Mouse (Mus musculus): ENCODE results near the gene Phactr1. TPM values are rescaled to one million over a fixed set of nuclear protein-coding genes. Genes with fewer than 3 reads are reported as not detected.

The Phactr1 gene
- total and polyA plus RNA-seq, 3 experiments: not detected

DNA sequence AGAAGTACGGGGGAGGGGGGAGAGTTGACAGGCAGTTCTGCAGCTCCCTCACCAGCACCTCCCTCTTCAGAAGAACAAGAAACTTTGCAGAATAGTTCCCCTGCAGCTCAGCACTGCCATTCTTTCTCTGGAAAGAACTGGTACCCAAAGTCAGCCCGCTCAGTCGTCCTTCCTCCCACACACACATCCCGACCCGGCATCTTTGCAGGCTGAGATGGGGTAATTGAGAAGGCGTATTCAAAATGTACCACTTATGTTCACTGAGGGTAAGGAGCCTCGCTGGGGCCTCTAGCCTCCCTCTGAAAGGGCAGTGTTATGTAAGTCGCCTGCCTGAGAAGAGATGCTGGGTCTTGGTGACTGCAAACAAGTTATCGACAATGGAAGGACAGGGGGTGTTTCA, 123.9 kb downstream of the Phactr1 start:
- H3K9me3 ChIP-seq (replicated peaks; ENCODE audit: insufficient read depth, low read length): no peaks in the 10 kb centered on the region
- no peaks in the 10 kb centered on the region for H3K27me3 ChIP-seq (ENCODE audit: control insufficient read depth in 1 of 2, insufficient read depth in 2 of 2, low read length in 2 of 2)
- no peaks in the 10 kb centered on the region for H3K36me3 ChIP-seq (ENCODE audit: control insufficient read depth in 1 of 2, insufficient read depth in 2 of 2, low read length in 2 of 2)
- H3K27ac ChIP-seq (ENCODE audit: control insufficient read depth, low read depth, low read length): no peak overlapping the region
- H3K9ac ChIP-seq (ENCODE audit: control insufficient read depth, low read depth, low read length, poor library complexity, severe bottlenecking): no peak overlapping the region
- TF ChIP-seq E2F4 (IDR thresholded peaks at IDR 0.05; ENCODE audit: borderline replicate concordance, low read depth, low read length): no peak
- no peak for TF ChIP-seq BHLHE40 (IDR thresholded peaks at IDR 0.05; ENCODE audit: borderline replicate concordance, low read depth, low read length)
- TF ChIP-seq USF1 (IDR thresholded peaks at IDR 0.05; ENCODE audit: low read depth, low read length): no peak
- TF ChIP-seq RAD21 (IDR thresholded peaks at IDR 0.05; ENCODE audit: low read depth, low read length): no peak
- no peak for TF ChIP-seq TCF12 (IDR thresholded peaks at IDR 0.05; ENCODE audit: low read depth, low read length)
- TF ChIP-seq MXI1 (IDR thresholded peaks at IDR 0.05; ENCODE audit: low read depth, low read length): no peak
- no peak for TF ChIP-seq MAX (IDR thresholded peaks at IDR 0.05; ENCODE audit: low read length)
- no peak for TF ChIP-seq ZNF384 (IDR thresholded peaks at IDR 0.05; ENCODE audit: low read depth, low read length)
- no peak for TF ChIP-seq CHD1 (IDR thresholded peaks at IDR 0.05; ENCODE audit: low read depth, low read length)
- no peak for TF ChIP-seq UBTF (IDR thresholded peaks at IDR 0.05; ENCODE audit: borderline replicate concordance, insufficient read depth, low read depth, low read length)
- TF ChIP-seq JUND (IDR thresholded peaks at IDR 0.05; ENCODE audit: low read depth, low read length): no peak
- TF ChIP-seq ZC3H11A (IDR thresholded peaks at IDR 0.05; ENCODE audit: low read depth, low read length): no peak
- no peak for TF ChIP-seq NELFE (IDR thresholded peaks at IDR 0.05; ENCODE audit: low read depth, low read length)
- no peak for TF ChIP-seq MYC (IDR thresholded peaks at IDR 0.05; ENCODE audit: low read depth, low read length)
- TF ChIP-seq CHD2 (IDR thresholded peaks at IDR 0.05; ENCODE audit: low read length): no peak
- TF ChIP-seq USF2 (IDR thresholded peaks at IDR 0.05; ENCODE audit: borderline replicate concordance in 1 of 2, insufficient read depth in 1 of 2, low read depth in 1 of 2, low read length in 2 of 2): no peak
- DNase-seq (ENCODE audit: low read depth, low spot score): no peak
- no peaks in the 10 kb centered on the region for H3K79me2 ChIP-seq (ENCODE audit: control insufficient read depth, insufficient read depth, low read length, poor library complexity)
- no peak overlapping the region for H3K4me3 ChIP-seq (ENCODE audit: control insufficient read depth in 1 of 2, insufficient read depth in 1 of 2, low read depth in 2 of 2, low read length in 2 of 2)
- no peaks in the 10 kb centered on the region for H3K4me1 ChIP-seq (ENCODE audit: control insufficient read depth in 1 of 2, insufficient read depth in 2 of 2, low read length in 2 of 2)

DNA sequence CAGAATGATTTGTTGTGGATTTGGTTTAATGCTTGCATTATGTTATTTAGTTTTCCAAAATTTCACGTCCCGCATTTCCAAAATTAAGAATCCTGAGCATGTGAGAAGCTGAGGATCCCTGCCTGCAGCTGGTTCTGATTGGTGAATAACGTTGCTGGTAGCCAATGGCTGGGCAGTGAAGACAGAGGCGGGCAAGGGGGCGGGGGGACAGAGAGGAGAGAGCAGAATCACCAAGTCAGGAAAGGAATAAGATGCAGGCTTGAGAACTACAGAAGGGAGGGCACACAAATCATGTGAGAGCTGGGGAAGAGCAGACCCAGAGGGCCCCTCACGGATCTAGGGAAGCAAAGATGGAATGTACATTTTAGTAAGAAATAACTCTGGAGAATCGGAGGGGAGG, 132.3 kb downstream of the Phactr1 start:
- Histone ChIP-seq H3K4me1 (ENCODE audit: control insufficient read depth in 1 of 2, insufficient read depth in 2 of 2, low read length in 2 of 2) (no peaks in the 10 kb centered on the region), H3K27ac (ENCODE audit: control insufficient read depth, low read depth, low read length) (no peak overlapping the region), H3K4me3 (ENCODE audit: control insufficient read depth in 1 of 2, insufficient read depth in 1 of 2, low read depth in 2 of 2, low read length in 2 of 2) (no peak overlapping the region), H3K9ac (ENCODE audit: control insufficient read depth, low read depth, low read length, poor library complexity, severe bottlenecking) (no peak overlapping the region), H3K9me3 (replicated peaks; ENCODE audit: insufficient read depth, low read length) (no peaks in the 10 kb centered on the region), H3K36me3 (ENCODE audit: control insufficient read depth in 1 of 2, insufficient read depth in 2 of 2, low read length in 2 of 2) (no peaks in the 10 kb centered on the region), H3K79me2 (ENCODE audit: control insufficient read depth, insufficient read depth, low read length, poor library complexity) (no peaks in the 10 kb centered on the region), H3K27me3 (ENCODE audit: control insufficient read depth in 1 of 2, insufficient read depth in 2 of 2, low read length in 2 of 2) (no peaks in the 10 kb centered on the region)
- TF ChIP-seq E2F4 (IDR thresholded peaks at IDR 0.05; ENCODE audit: borderline replicate concordance, low read depth, low read length) (no peak), EP300 (IDR thresholded peaks at IDR 0.05; ENCODE audit: low read depth in 1 of 2, low read length in 2 of 2) (no peak), NELFE (IDR thresholded peaks at IDR 0.05; ENCODE audit: low read depth, low read length) (no peak), HCFC1 (IDR thresholded peaks at IDR 0.05; ENCODE audit: low read depth, low read length) (no peak), USF2 (IDR thresholded peaks at IDR 0.05; ENCODE audit: borderline replicate concordance in 1 of 2, insufficient read depth in 1 of 2, low read depth in 1 of 2, low read length in 2 of 2) (no peak), MAX (IDR thresholded peaks at IDR 0.05; ENCODE audit: low read length) (no peak), CHD2 (IDR thresholded peaks at IDR 0.05; ENCODE audit: low read length) (no peak), MAZ (IDR thresholded peaks at IDR 0.05; ENCODE audit: low read depth, low read length) (no peak), ZKSCAN1 (IDR thresholded peaks at IDR 0.05; ENCODE audit: low read depth, low read length) (no peak), GATA1 (IDR thresholded peaks at IDR 0.05; ENCODE audit: low read depth, low read length) (no peak), NRF1 (IDR thresholded peaks at IDR 0.05; ENCODE audit: insufficient read depth, low read depth, low read length, poor library complexity, severe bottlenecking) (no peak), MAFK (IDR thresholded peaks at IDR 0.05; ENCODE audit: borderline replicate concordance, low read depth, low read length) (no peak), SMC3 (IDR thresholded peaks at IDR 0.05; ENCODE audit: low read depth, low read length) (no peak), RCOR1 (IDR thresholded peaks at IDR 0.05; ENCODE audit: low read depth, low read length) (no peak)
- no peak for DNase-seq (ENCODE audit: low read depth, low spot score)
